ENCODE assay signal across 16 mouse cellular contexts in the genomic region with DNA sequence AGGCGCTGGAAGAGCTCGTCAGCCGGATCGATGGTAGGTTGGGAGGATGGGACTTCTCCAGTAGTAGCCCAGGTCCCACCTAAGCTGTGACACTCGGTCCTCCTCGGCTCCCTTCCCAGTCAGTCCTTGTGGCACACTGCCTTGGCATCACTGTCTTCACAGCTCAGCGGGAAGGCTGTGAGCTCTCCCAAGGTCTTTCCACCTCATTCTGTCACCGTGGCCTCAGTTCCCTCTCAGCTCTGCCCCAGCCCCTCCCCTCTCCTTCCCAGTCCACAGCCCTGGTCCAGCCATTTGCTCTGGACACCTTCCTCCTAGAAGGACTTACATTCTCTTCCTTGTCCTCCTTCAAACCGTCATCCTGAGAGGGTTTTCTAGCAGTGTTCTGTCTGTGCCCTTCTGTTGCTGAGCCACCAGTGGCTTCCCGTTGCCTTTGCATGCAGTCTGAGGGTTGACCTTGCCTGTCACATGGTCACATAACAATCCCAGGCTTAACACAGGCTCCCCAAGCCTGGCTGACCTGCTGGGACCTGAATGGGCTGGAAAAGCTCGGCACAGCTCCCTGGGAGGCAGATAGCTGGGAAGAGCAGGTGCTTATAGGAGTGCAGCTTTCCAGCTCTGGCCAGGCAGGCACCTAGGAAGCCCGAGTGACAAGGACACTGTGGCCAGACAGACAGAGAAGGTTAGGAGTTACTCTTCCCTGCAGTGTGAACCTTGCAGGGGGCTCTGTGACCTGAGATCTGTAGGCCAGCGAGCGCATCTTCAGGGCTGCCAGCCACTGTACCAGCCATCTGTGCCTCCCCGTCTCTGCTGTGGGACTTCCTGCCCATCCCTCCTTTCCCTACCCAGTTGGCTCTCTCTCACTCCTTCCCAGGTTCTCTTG. TPM values are rescaled to one million over a fixed set of nuclear protein-coding genes. Genes with fewer than 3 reads are reported as not detected.
A peak's percentile ranks its signal among the peaks of the same experiment; 100 is the strongest.
DNase-seq lines count a peak whose midpoint lies in the region; ATAC-seq and TF ChIP-seq lines count a peak whose summit lies in the region.
"Had no signal": no experiment of that assay in that cellular context is flagged by ENCODE, and none has a peak within 500 bp of the region (broad histone marks: within the 10 kb centered on the region; RNA-seq: fewer than 3 reads in every experiment).

No protein-coding gene starts in this region.

- no peaks in the 10 kb centered on the region for H3K9me3 ChIP-seq in heart, embryonic 10.5 days
- H3K9me3 ChIP-seq in midbrain, embryonic 13.5 days: no peaks in the 10 kb centered on the region
- H3K9me3 ChIP-seq in midbrain, postnatal 0 days (ENCODE audit: low read length): no peaks in the 10 kb centered on the region
- no peaks in the 10 kb centered on the region for H3K9me3 ChIP-seq in hindbrain, embryonic 16.5 days (ENCODE audit: control insufficient read depth, low read length)
- H3K9me3 ChIP-seq: forebrain, embryonic 13.5 days; limb, embryonic 15.5 days had no signal

- H3K4me1 ChIP-seq in heart, embryonic 10.5 days: peaks cover 20% of the 10 kb centered on the region
- H3K4me1 ChIP-seq in midbrain, embryonic 13.5 days (replicated peaks): peaks cover 20% of the 10 kb centered on the region
- no peaks in the 10 kb centered on the region for H3K4me1 ChIP-seq in midbrain, postnatal 0 days (ENCODE audit: insufficient read depth, low read length)
- H3K4me1 ChIP-seq in hindbrain, embryonic 16.5 days (ENCODE audit: control insufficient read depth, insufficient read depth, low read depth, low read length): peaks cover 7% of the 10 kb centered on the region; the same call in 1 of the 2 replicates
- H3K4me1 ChIP-seq: limb, embryonic 15.5 days had no signal

- no peak for ATAC-seq in midbrain, embryonic 13.5 days
- ATAC-seq in midbrain, postnatal 0 days (ENCODE audit: low FRiP score): no peak
- ATAC-seq in hindbrain, embryonic 16.5 days: peak; percentile 21; the same call in 1 of the 2 replicates
- ATAC-seq: forebrain, embryonic 13.5 days; intestine, postnatal 0 days had no signal

- no peak overlapping the region for H3K4me3 ChIP-seq in heart, embryonic 10.5 days
- no peak overlapping the region for H3K4me3 ChIP-seq in midbrain, embryonic 13.5 days (replicated peaks)
- no peak overlapping the region for H3K4me3 ChIP-seq in midbrain, postnatal 0 days (ENCODE audit: low read depth, low read length)
- no peak overlapping the region for H3K4me3 ChIP-seq in hindbrain, embryonic 16.5 days (ENCODE audit: low read length)
- H3K4me3 ChIP-seq: forebrain, embryonic 13.5 days; limb, embryonic 15.5 days had no signal

- peak overlapping the region; percentile 12; the same call in 1 of the 2 replicates for H3K27ac ChIP-seq in heart, embryonic 10.5 days
- no peak overlapping the region; the same call in 1 of the 2 replicates for H3K27ac ChIP-seq in midbrain, embryonic 13.5 days
- H3K27ac ChIP-seq in midbrain, postnatal 0 days (ENCODE audit: low read depth, low read length): no peak overlapping the region
- H3K27ac ChIP-seq in hindbrain, embryonic 16.5 days (ENCODE audit: low read depth, low read length): peak overlapping the region; percentile 23; the same call in 1 of the 2 replicates
- H3K27ac ChIP-seq: forebrain, embryonic 13.5 days; limb, embryonic 15.5 days had no signal

- DNase-seq in heart, embryonic 10.5 days (ENCODE audit: low spot score): no peak
- DNase-seq in heart, adult 8-10 months (ENCODE audit: low spot score): no peak
- DNase-seq in midbrain, postnatal 0 days (ENCODE audit: low spot score): no peak
- peak; percentile 70 to 74 for DNase-seq in cerebellum, adult 18-20 months
- no peak for DNase-seq in embryo, embryonic 10 days (ENCODE audit: low spot score)
- no peak for DNase-seq in layer of hippocampus, adult 9-11 months
- DNase-seq: gastrocnemius, postnatal 36 days; lung, postnatal 10 days; thymus, postnatal 14 days had no signal

- peaks cover 56% of the 10 kb centered on the region for H3K36me3 ChIP-seq in heart, embryonic 10.5 days
- H3K36me3 ChIP-seq in midbrain, embryonic 13.5 days: peaks cover 61% of the 10 kb centered on the region
- peaks cover 48% of the 10 kb centered on the region for H3K36me3 ChIP-seq in midbrain, postnatal 0 days (ENCODE audit: insufficient read depth, low read length)
- H3K36me3 ChIP-seq in hindbrain, embryonic 16.5 days (ENCODE audit: control insufficient read depth, insufficient read depth, low read length): peaks cover 14% of the 10 kb centered on the region; the same call in 1 of the 2 replicates

- no peak overlapping the region for H3K4me2 ChIP-seq in midbrain, embryonic 13.5 days (replicated peaks)
- H3K4me2 ChIP-seq in midbrain, postnatal 0 days (ENCODE audit: low read depth, low read length, poor library complexity, severe bottlenecking): no peak overlapping the region
- no peak overlapping the region for H3K4me2 ChIP-seq in hindbrain, embryonic 16.5 days (ENCODE audit: low read length)
- H3K4me2 ChIP-seq: forebrain, embryonic 13.5 days; limb, embryonic 15.5 days had no signal

- H3K27me3 ChIP-seq in heart, embryonic 10.5 days (ENCODE audit: insufficient read depth, poor library complexity, severe bottlenecking): no peaks in the 10 kb centered on the region
- H3K27me3 ChIP-seq in midbrain, embryonic 13.5 days: no peaks in the 10 kb centered on the region
- H3K27me3 ChIP-seq in midbrain, postnatal 0 days (ENCODE audit: insufficient read depth, low read length): no peaks in the 10 kb centered on the region
- H3K27me3 ChIP-seq in hindbrain, embryonic 16.5 days (replicated peaks; ENCODE audit: control insufficient read depth, insufficient read depth, low read length): no peaks in the 10 kb centered on the region
- H3K27me3 ChIP-seq: forebrain, embryonic 13.5 days; limb, embryonic 15.5 days had no signal

- 0 out of 2 replicates have a peak overlapping the region, but pooled peaks have one; percentile 23 for H3K9ac ChIP-seq in midbrain, embryonic 13.5 days (replicated peaks)
- no peak overlapping the region for H3K9ac ChIP-seq in midbrain, postnatal 0 days (replicated peaks; ENCODE audit: low read length, poor library complexity, severe bottlenecking)
- H3K9ac ChIP-seq in hindbrain, embryonic 16.5 days (ENCODE audit: low read depth, low read length): no peak overlapping the region
- H3K9ac ChIP-seq: forebrain, embryonic 13.5 days; limb, embryonic 15.5 days had no signal

- TF ChIP-seq CTCF in midbrain, postnatal 0 days (IDR thresholded peaks at IDR 0.05): no peak

- WGBS in heart, embryonic 10.5 days: 81% methylated on average over 15 of the region's 15 CpGs
- WGBS in midbrain, embryonic 13.5 days: 77% methylated on average over 15 of the region's 15 CpGs
- 76% methylated on average over 15 of the region's 15 CpGs for WGBS in midbrain, postnatal 0 days
- 62% methylated on average over 15 of the region's 15 CpGs for WGBS in hindbrain, embryonic 16.5 days

RNA-seq across cellular contexts. Expression of gene Rnf8, which starts 18.5 kb away (rescaled TPM):
- 70.9 and 85.7 TPM in 2 replicates for polyA plus RNA-seq in heart, embryonic 10.5 days (2016; fragmentation: Nextera tagmentation; extraction: Ambion mirVana)
- total RNA-seq in heart, adult 8-10 months (2022): 10 to 100 TPM; 16.1 to 20.7 (median 18.9) TPM
- polyA plus RNA-seq in midbrain, embryonic 13.5 days (2015; fragmentation: Nextera tagmentation; extraction: Ambion mirVana): 87.3 and 94.9 TPM in 2 replicates
- 21.9 and 47.2 TPM in 2 replicates for total RNA-seq in midbrain, postnatal 0 days (2014; rRNA removed)
- polyA plus RNA-seq in midbrain, postnatal 0 days (2015; fragmentation: Nextera tagmentation; extraction: Ambion mirVana): 74.3 and 75.3 TPM in 2 replicates
- 82.0 and 82.5 TPM in 2 replicates for polyA plus RNA-seq in hindbrain, embryonic 16.5 days (2015; fragmentation: Nextera tagmentation; extraction: Ambion mirVana)

RNA-seq across cellular contexts. Expression of gene Gm28043, which starts 18.5 kb away (rescaled TPM):
- polyA plus RNA-seq in heart, embryonic 10.5 days (2016; fragmentation: Nextera tagmentation; extraction: Ambion mirVana): 2.3 and 2.4 TPM in 2 replicates
- 1 to 10 TPM in 2 of 4 experiments, under 1 TPM in 2; 0.78 to 1.3 (median 0.91) TPM for total RNA-seq in heart, adult 8-10 months (2022)
- polyA plus RNA-seq in midbrain, embryonic 13.5 days (2015; fragmentation: Nextera tagmentation; extraction: Ambion mirVana): 3.0 and 3.1 TPM in 2 replicates
- 3.8 and 6.7 TPM in 2 replicates for total RNA-seq in midbrain, postnatal 0 days (2014; rRNA removed)
- polyA plus RNA-seq in midbrain, postnatal 0 days (2015; fragmentation: Nextera tagmentation; extraction: Ambion mirVana): 1.2 and 1.7 TPM in 2 replicates
- polyA plus RNA-seq in hindbrain, embryonic 16.5 days (2015; fragmentation: Nextera tagmentation; extraction: Ambion mirVana): 1.8 and 2.3 TPM in 2 replicates

RNA-seq across cellular contexts. Expression of gene Tmem217, which starts 43.9 kb away (rescaled TPM):
- polyA plus RNA-seq in heart, embryonic 10.5 days (2016; fragmentation: Nextera tagmentation; extraction: Ambion mirVana): 1.3 and 1.5 TPM in 2 replicates
- not detected for total RNA-seq in heart, adult 8-10 months (2022)
- 1.1 and 2.2 TPM in 2 replicates for polyA plus RNA-seq in midbrain, embryonic 13.5 days (2015; fragmentation: Nextera tagmentation; extraction: Ambion mirVana)
- not detected in 2 replicates for total RNA-seq in midbrain, postnatal 0 days (2014; rRNA removed)
- 0.71 and 0.84 TPM in 2 replicates for polyA plus RNA-seq in midbrain, postnatal 0 days (2015; fragmentation: Nextera tagmentation; extraction: Ambion mirVana)
- polyA plus RNA-seq in hindbrain, embryonic 16.5 days (2015; fragmentation: Nextera tagmentation; extraction: Ambion mirVana): 0.76 and 1.0 TPM in 2 replicates
- total RNA-seq: gastrocnemius, postnatal 36 days; neutrophil, adult 5-6 weeks had no signal
- polyA plus RNA-seq: intestine, postnatal 0 days had no signal

RNA-seq across cellular contexts. Expression of gene Tbc1d22b, which starts 46.5 kb away (rescaled TPM):
- polyA plus RNA-seq in heart, embryonic 10.5 days (2016; fragmentation: Nextera tagmentation; extraction: Ambion mirVana): 13.6 and 14.4 TPM in 2 replicates
- 10 to 100 TPM; 11.3 to 13.5 (median 11.9) TPM for total RNA-seq in heart, adult 8-10 months (2022)
- polyA plus RNA-seq in midbrain, embryonic 13.5 days (2015; fragmentation: Nextera tagmentation; extraction: Ambion mirVana): 22.1 and 26.1 TPM in 2 replicates
- 47.3 and 52.0 TPM in 2 replicates for total RNA-seq in midbrain, postnatal 0 days (2014; rRNA removed)
- 30.7 and 31.7 TPM in 2 replicates for polyA plus RNA-seq in midbrain, postnatal 0 days (2015; fragmentation: Nextera tagmentation; extraction: Ambion mirVana)
- polyA plus RNA-seq in hindbrain, embryonic 16.5 days (2015; fragmentation: Nextera tagmentation; extraction: Ambion mirVana): 26.5 and 33.2 TPM in 2 replicates

RNA-seq across cellular contexts. Expression of gene Gm17657, which starts 46.7 kb away (rescaled TPM):
- polyA plus RNA-seq in heart, embryonic 10.5 days (2016; fragmentation: Nextera tagmentation; extraction: Ambion mirVana): not detected in 2 replicates
- total RNA-seq in heart, adult 8-10 months (2022): not detected
- not detected in 2 replicates for polyA plus RNA-seq in midbrain, embryonic 13.5 days (2015; fragmentation: Nextera tagmentation; extraction: Ambion mirVana)
- not detected in 2 replicates for total RNA-seq in midbrain, postnatal 0 days (2014; rRNA removed)
- polyA plus RNA-seq in midbrain, postnatal 0 days (2015; fragmentation: Nextera tagmentation; extraction: Ambion mirVana): not detected in 2 replicates
- polyA plus RNA-seq in hindbrain, embryonic 16.5 days (2015; fragmentation: Nextera tagmentation; extraction: Ambion mirVana): not detected in 2 replicates
- total RNA-seq: gastrocnemius, postnatal 36 days; neutrophil, adult 5-6 weeks had no signal
- polyA plus RNA-seq: cortical plate, adult 2 months; forebrain, embryonic 13.5 days; intestine, postnatal 0 days; limb, embryonic 15.5 days had no signal

Comparison
In these comparisons a context has a peak if more than half of its experiments do, and no peak if none do; other contexts are left out.
1. DNase-seq: peak in cerebellum, adult 18-20 months (2 of 2); none in heart, embryonic 10.5 days (single experiment), heart, adult 8-10 months (single experiment), midbrain, postnatal 0 days (single experiment), embryo, embryonic 10 days (single experiment) and layer of hippocampus, adult 9-11 months (single experiment).
2. H3K27ac ChIP-seq: peak in heart, embryonic 10.5 days (single experiment) and hindbrain, embryonic 16.5 days (single experiment); none in midbrain, embryonic 13.5 days (single experiment) and midbrain, postnatal 0 days (single experiment).